8 mouse cellular contexts compared by ENCODE assay signal in the genomic region with DNA sequence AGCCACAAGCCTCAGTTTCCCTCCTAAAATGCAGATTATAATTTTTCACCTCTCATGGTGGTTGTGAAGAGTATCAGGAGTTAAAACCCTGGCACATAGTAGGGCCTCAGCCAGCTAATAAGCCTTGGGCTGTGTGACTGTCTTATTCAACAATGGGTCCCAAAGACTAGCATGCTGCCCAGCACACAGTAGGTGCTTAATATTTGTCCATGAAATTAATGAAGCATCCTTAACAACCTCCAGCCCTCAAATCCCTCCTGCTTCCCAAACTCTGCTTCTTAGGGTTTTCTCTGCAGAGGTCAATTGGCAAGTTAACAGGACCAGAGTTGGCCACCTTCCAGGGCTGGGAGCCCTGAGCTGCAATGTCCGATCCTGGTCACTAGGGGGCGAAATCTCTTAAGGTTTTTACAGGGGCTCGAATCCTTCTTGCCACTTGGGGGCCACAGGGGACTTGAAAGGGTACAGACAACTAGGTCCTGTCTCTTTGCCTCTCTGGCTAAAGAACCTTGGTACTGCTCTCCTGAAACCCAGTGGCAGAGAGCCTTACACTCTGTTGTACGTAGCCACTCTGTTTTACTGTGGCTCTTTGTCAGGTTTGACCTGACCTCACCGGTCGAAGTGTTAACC.
DNase-seq lines count a peak whose midpoint lies in the region; ATAC-seq lines count a peak whose summit lies in the region.

No protein-coding gene starts in this region.

- peak; percentile 58 for ATAC-seq in CD4-positive, CD25-positive, alpha-beta regulatory T cell, adult 4 months

- peak; percentile 18 for DNase-seq in WW6 (ENCODE audit: low read depth, low spot score)
- peak; percentile 75 to 82 for DNase-seq in cerebellum, postnatal 36 days
- peak; percentile 65 to 71 for DNase-seq in gastrocnemius, postnatal 4 days (ENCODE audit: low spot score in 2 of 2)
- DNase-seq in layer of hippocampus, adult 18-20 months (ENCODE audit: low spot score in 2 of 2) = peak; percentile 33 to 79
- DNase-seq in lung, postnatal 10 days = peak; percentile 85
- DNase-seq in right cerebral cortex, postnatal 36 days (ENCODE audit: low spot score in 2 of 2) = peak; percentile 34 to 51
- DNase-seq in yolk sac, embryonic 10.5 days (ENCODE audit: low spot score) = peak; percentile 61

Comparison
In these comparisons a context has a peak if more than half of its experiments do, and no peak if none do; other contexts are left out.
1. Peak in every context shown above with its lines: DNase-seq and ATAC-seq.
2. DNase-seq: peak in every context shown above with its lines; median percentile 85 in lung, postnatal 10 days; 78 in cerebellum, postnatal 36 days; 68 in gastrocnemius, postnatal 4 days; 61 in yolk sac, embryonic 10.5 days; 56 in layer of hippocampus, adult 18-20 months; 42 in right cerebral cortex, postnatal 36 days; 18 in WW6.